Mouse (Mus musculus) heart, embryonic 11.5 days (tissue): ENCODE measurements around the gene Prep. TPM values are rescaled to one million over a fixed set of nuclear protein-coding genes. Genes with fewer than 3 reads are reported as not detected.

Experiments used
- ATAC-seq: fragments of 200-750 bp; cut with Nextera tagmentation; replicated peaks from 2 replicates; pipeline ENCODE4 v1.8.0; 2017; ENCODE audit warnings: moderate library complexity; ENCODE audit not compliant: insufficient number of reproducible peaks, low FRiP score, low TSS enrichment
- H3K27ac ChIP-seq: fragments of 300-500 bp; sonication (generic); 2 replicates; pipeline ENCODE4 v1.5.1; 2014; ENCODE audit warnings: mild to moderate bottlenecking, low read depth, low read length
- H3K27me3 ChIP-seq: fragments of 300-500 bp; sonication (generic); 2 replicates; pipeline ENCODE4 v1.6.1; 2014; ENCODE audit warnings: mild to moderate bottlenecking, low read length, mixed read lengths; ENCODE audit not compliant: control insufficient read depth, insufficient read depth
- H3K36me3 ChIP-seq: fragments of 300-500 bp; sonication (generic); 2 replicates; pipeline ENCODE4 v1.6.1; 2014; ENCODE audit warnings: mild to moderate bottlenecking, low read length, moderate library complexity, mixed read lengths; ENCODE audit not compliant: control insufficient read depth, insufficient read depth
- H3K4me1 ChIP-seq: fragments of 300-500 bp; sonication (generic); 2 replicates; pipeline ENCODE4 v1.6.1; 2014; ENCODE audit warnings: low read length; ENCODE audit not compliant: control insufficient read depth, insufficient read depth
- H3K4me2 ChIP-seq: fragments of 300-500 bp; sonication (generic); 2 replicates; pipeline ENCODE4 v1.6.1; 2014; ENCODE audit warnings: mild to moderate bottlenecking, moderate library complexity
- H3K4me3 ChIP-seq: fragments of 300-500 bp; sonication (generic); 2 replicates; pipeline ENCODE4 v1.5.1; 2014; ENCODE audit warnings: low read depth, low read length
- H3K9ac ChIP-seq: fragments of 300-500 bp; sonication (generic); 2 replicates; pipeline ENCODE4 v1.6.1; 2014; ENCODE audit warnings: mild to moderate bottlenecking, low read depth, low read length, moderate library complexity
- H3K9me3 ChIP-seq: fragments of 300-500 bp; sonication (generic); replicated peaks from 2 replicates; pipeline ENCODE4 v1.6.1; 2016; ENCODE audit warnings: low read length; ENCODE audit not compliant: control insufficient read depth
- WGBS: fragments of 180-500 bp; shearing (Covaris S2); extraction: QIAGEN DNeasy Blood & Tissue Kit; methylation state at CpG from one replicate; pipeline ENCODE4 v1.1.7; 2014; ENCODE audit not compliant: insufficient replicate concordance; 5-methylcytosine and 5-hydroxymethylcytosine counted together
- polyA plus RNA-seq: library from polyadenylated mRNA; unstranded; fragments of >200 nt; fragmentation: Nextera tagmentation; extraction: Ambion mirVana; gene quantifications from 2 replicates; pipeline ENCODE4 v1.2.1, GENCODE M21; 2014

Prep gene
- polyA plus RNA-seq, 1 experiment from 2014 or later: 18.9 TPM

- ATAC-seq: no peak
- Histone ChIP-seq H3K4me1 (peaks cover 10% of the 10 kb centered on the region), H3K4me3 (peak overlapping the region; percentile 8; the same call in 1 of the 2 replicates), H3K9me3 (no peaks in the 10 kb centered on the region), H3K27ac (no peak overlapping the region), H3K36me3 (no peaks in the 10 kb centered on the region), H3K9ac (0 out of 2 replicates have a peak overlapping the region, but pooled peaks have one; percentile 46), H3K27me3 (peaks cover 13% of the 10 kb centered on the region), H3K4me2 (peak overlapping the region; percentile 53)
- WGBS: 11% methylated on average over 11 of the region's 11 CpGs
Measured at GRCm38 (mm10) chr10:45048158-45048557, 18.8 kb upstream of the Prep start.

- peaks cover 10% of the 10 kb centered on the region for H3K4me1 ChIP-seq
- H3K9ac ChIP-seq: 0 out of 2 replicates have a peak overlapping the region, but pooled peaks have one; percentile 46
- 30% methylated on average over 11 of the region's 11 CpGs for WGBS
- H3K9me3 ChIP-seq: no peaks in the 10 kb centered on the region
- H3K27me3 ChIP-seq: peaks cover 13% of the 10 kb centered on the region
- H3K4me2 ChIP-seq: peak overlapping the region; percentile 53
- no peak for ATAC-seq
- peak overlapping the region; percentile 8; the same call in 1 of the 2 replicates for H3K4me3 ChIP-seq
- H3K36me3 ChIP-seq: no peaks in the 10 kb centered on the region
- no peak overlapping the region for H3K27ac ChIP-seq
Measured at GRCm38 (mm10) chr10:45048622-45049021, 18.4 kb upstream of the Prep start.

- no peak overlapping the region for H3K27ac ChIP-seq
- 51% methylated on average over 11 of the region's 11 CpGs for WGBS
- H3K9me3 ChIP-seq: no peaks in the 10 kb centered on the region
- no peak overlapping the region for H3K9ac ChIP-seq
- no peaks in the 10 kb centered on the region for H3K36me3 ChIP-seq
- 0 out of 2 replicates have a peak, but pooled peaks have one; percentile 49 for ATAC-seq
- peaks cover 7% of the 10 kb centered on the region for H3K27me3 ChIP-seq
- H3K4me2 ChIP-seq: no peak overlapping the region
- H3K4me3 ChIP-seq: no peak overlapping the region
- H3K4me1 ChIP-seq: peaks cover 10% of the 10 kb centered on the region
Measured at GRCm38 (mm10) chr10:45051125-45051744, 15.8 kb upstream of the Prep start.

GRCm38 (mm10) chr10:45058361-45058760, 8.6 kb upstream of the Prep start:
- no peaks in the 10 kb centered on the region for H3K9me3 ChIP-seq
- no peak overlapping the region for H3K9ac ChIP-seq
- H3K27me3 ChIP-seq: no peaks in the 10 kb centered on the region
- H3K27ac ChIP-seq: no peak overlapping the region
- no peak overlapping the region for H3K4me2 ChIP-seq
- 85% methylated on average over 6 of the region's 6 CpGs for WGBS
- ATAC-seq: no peak
- H3K4me3 ChIP-seq: no peak overlapping the region
- no peaks in the 10 kb centered on the region for H3K4me1 ChIP-seq
- H3K36me3 ChIP-seq: no peaks in the 10 kb centered on the region

GRCm38 (mm10) chr10:45060841-45061240, 6.2 kb upstream of the Prep start:
- Histone ChIP-seq H3K4me2 (no peak overlapping the region), H3K4me1 (no peaks in the 10 kb centered on the region), H3K36me3 (no peaks in the 10 kb centered on the region), H3K4me3 (no peak overlapping the region), H3K27me3 (no peaks in the 10 kb centered on the region), H3K27ac (no peak overlapping the region), H3K9ac (no peak overlapping the region), H3K9me3 (no peaks in the 10 kb centered on the region)
- no peak for ATAC-seq
- WGBS: 59% methylated on average over 1 of the region's 1 CpGs

- peak overlapping the region; percentile 99 for H3K4me3 ChIP-seq
- peaks cover 18% of the 10 kb centered on the region for H3K4me1 ChIP-seq
- WGBS: 10% methylated on average over 12 of the region's 12 CpGs
- no peak for ATAC-seq
- H3K9ac ChIP-seq: peak overlapping the region; percentile 90
- H3K9me3 ChIP-seq: no peaks in the 10 kb centered on the region
- H3K27me3 ChIP-seq: no peaks in the 10 kb centered on the region
- peak overlapping the region; percentile 80 for H3K4me2 ChIP-seq
- H3K27ac ChIP-seq: peak overlapping the region; percentile 80
- H3K36me3 ChIP-seq: no peaks in the 10 kb centered on the region
Measured at GRCm38 (mm10) chr10:45066131-45066930, 672 bp upstream of the Prep start.

- peaks cover 3% of the 10 kb centered on the region; the same call in 1 of the 2 replicates for H3K36me3 ChIP-seq
- H3K9ac ChIP-seq: peak overlapping the region; percentile 90
- peak overlapping the region; percentile 99 for H3K4me3 ChIP-seq
- under 1% methylated on average over 28 of the region's 28 CpGs for WGBS
- peaks cover 21% of the 10 kb centered on the region for H3K4me1 ChIP-seq
- peak overlapping the region; percentile 80 for H3K27ac ChIP-seq
- peak overlapping the region; percentile 80 for H3K4me2 ChIP-seq
- peak; percentile 60 for ATAC-seq
- no peaks in the 10 kb centered on the region for H3K9me3 ChIP-seq
- no peaks in the 10 kb centered on the region for H3K27me3 ChIP-seq
Measured at GRCm38 (mm10) chr10:45067436-45067925, 478 bp downstream of the Prep start.

- no peak for ATAC-seq
- H3K4me2 ChIP-seq: no peak overlapping the region
- H3K27me3 ChIP-seq: no peaks in the 10 kb centered on the region
- peaks cover 24% of the 10 kb centered on the region for H3K4me1 ChIP-seq
- H3K9ac ChIP-seq: no peak overlapping the region
- no peak overlapping the region for H3K4me3 ChIP-seq
- no peaks in the 10 kb centered on the region for H3K9me3 ChIP-seq
- WGBS: 45% methylated on average over 6 of the region's 6 CpGs
- H3K27ac ChIP-seq: no peak overlapping the region
- peaks cover 8% of the 10 kb centered on the region; the same call in 1 of the 2 replicates for H3K36me3 ChIP-seq
Measured at GRCm38 (mm10) chr10:45069557-45069956, 2.6 kb downstream of the Prep start.
